Mouse (Mus musculus): ENCODE measurements at regions not wholly inside any gene's neighbourhood (a gene's known extent, or its start where the extent isn't known, plus 50 kb on each side); places are given as distances from the start of the nearest gene placed in this dataset.

DNA sequence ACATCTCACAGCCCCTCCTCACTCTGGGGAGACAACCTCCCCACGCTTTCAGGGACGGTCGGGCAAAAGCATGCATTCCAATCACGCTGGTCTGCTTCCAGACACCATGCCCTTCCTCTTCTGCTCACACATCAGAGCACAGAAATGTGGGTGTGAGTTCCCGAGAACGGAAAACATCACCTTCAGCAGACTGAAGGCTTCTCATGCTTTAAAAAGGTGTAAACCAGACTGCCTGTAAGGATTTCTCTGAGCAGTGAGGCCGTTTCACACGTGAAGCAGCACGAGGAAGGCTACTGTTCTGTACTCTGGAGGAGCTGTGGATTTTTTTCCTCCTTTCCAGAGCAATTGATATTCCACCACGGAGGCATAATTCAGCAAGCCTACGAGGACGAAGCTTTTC, 2218.8 kb upstream of the Lrrc6 start:
- no peak overlapping the region for H3K4me3 ChIP-seq
- H3K27ac ChIP-seq: no peak overlapping the region
- 53% methylated on average over 12 of the region's 12 CpGs for WGBS
- 0 out of 2 replicates have a peak, but pooled peaks cover 3% of the 10 kb centered on the region for H3K4me1 ChIP-seq (replicated peaks)
- H3K9me3 ChIP-seq (replicated peaks): no peaks in the 10 kb centered on the region
- no peaks in the 10 kb centered on the region for H3K27me3 ChIP-seq
- no peak overlapping the region for H3K9ac ChIP-seq
- H3K4me2 ChIP-seq: no peak overlapping the region
- H3K36me3 ChIP-seq: no peaks in the 10 kb centered on the region
- no peak for ATAC-seq (replicated peaks; ENCODE audit: insufficient number of reproducible peaks, insufficient read depth, low FRiP score, low read depth)

DNA sequence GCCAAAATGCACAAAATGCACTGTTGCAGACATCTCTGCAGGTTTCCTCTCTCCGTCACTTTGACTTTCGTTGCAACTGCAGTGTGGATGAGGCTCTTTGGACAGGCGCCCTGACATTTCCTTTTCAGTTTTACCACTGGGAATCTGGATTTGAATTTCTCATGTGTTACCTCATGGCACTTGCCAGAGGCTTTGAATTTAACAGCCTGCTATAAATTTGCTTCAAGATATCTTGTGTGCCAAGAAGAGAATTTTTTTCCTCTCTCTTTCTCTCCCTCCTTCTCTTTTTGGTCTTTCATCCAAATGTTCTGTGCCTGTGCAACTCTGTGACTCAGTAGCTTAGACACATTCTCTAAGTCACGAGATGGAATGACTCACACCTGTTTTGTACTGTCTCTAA, 2213.6 kb upstream of the Lrrc6 start:
- no peak overlapping the region for H3K27ac ChIP-seq
- no peaks in the 10 kb centered on the region for H3K4me1 ChIP-seq (replicated peaks)
- 59% methylated on average over 4 of the region's 4 CpGs for WGBS
- H3K36me3 ChIP-seq: no peaks in the 10 kb centered on the region
- H3K9ac ChIP-seq: no peak overlapping the region
- H3K4me3 ChIP-seq: no peak overlapping the region
- H3K27me3 ChIP-seq: no peaks in the 10 kb centered on the region
- no peaks in the 10 kb centered on the region for H3K9me3 ChIP-seq (replicated peaks)
- H3K4me2 ChIP-seq: no peak overlapping the region
- no peak for ATAC-seq (replicated peaks; ENCODE audit: insufficient number of reproducible peaks, insufficient read depth, low FRiP score, low read depth)

DNA sequence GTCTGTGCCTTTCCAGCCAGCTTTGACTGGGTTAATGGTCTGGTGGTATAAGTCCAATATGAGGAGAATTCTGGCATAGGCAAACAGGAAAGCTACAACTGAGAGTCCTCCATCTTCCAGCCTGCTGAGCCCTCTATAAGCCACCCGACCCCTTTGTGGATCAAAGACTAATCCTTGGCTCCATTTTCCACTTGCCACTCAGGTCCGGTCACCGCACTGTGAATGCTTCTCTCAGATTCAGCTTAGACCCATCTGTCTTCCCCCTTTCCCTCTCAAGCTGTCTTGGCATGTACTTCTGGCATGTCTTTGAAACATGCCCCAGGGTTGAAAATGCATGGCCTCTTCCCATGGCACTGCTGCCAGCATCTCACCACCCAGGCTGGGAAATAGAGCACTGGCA, 2206.6 kb upstream of the Lrrc6 start:
- H3K4me3 ChIP-seq: no peak overlapping the region

DNA sequence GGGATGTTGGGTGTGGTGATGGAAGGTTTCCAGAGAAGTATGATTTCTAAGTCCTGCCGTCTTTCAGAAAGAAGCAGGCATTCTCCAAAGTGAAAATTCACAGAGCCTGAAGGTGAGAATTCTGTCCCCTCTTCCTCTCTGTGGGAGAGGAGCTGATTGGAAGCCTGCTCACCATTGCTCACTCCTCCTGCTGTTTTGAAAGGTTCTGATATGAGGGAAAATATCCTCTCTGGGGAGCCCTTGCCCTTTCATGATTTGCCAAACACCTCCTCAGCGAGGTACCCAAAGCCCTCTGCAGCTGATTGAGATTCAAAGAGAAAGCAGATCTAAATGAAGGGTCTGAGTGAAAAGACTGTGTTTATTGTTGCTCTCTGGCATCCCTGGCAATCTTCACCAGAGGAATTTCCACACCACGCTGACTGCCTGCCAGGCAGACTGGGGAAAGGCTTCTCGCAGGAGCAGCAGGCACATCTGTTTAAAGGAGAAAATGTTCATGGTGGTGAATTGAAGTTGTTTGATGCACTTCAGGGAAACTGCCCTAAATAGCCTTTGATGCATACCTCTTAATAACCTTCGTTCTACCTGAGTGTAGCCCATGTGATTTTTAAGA, 2194.4 kb upstream of the Lrrc6 start:
- 23% methylated on average over 5 of the region's 5 CpGs for WGBS
- no peak overlapping the region for H3K4me3 ChIP-seq
- no peak for ATAC-seq (replicated peaks; ENCODE audit: insufficient number of reproducible peaks, insufficient read depth, low FRiP score, low read depth)
- no peaks in the 10 kb centered on the region for H3K27me3 ChIP-seq
- H3K4me1 ChIP-seq (replicated peaks): peaks cover 5% of the 10 kb centered on the region
- H3K9ac ChIP-seq: no peak overlapping the region
- H3K36me3 ChIP-seq: no peaks in the 10 kb centered on the region
- no peak overlapping the region for H3K27ac ChIP-seq
- H3K4me2 ChIP-seq: no peak overlapping the region
- no peaks in the 10 kb centered on the region for H3K9me3 ChIP-seq (replicated peaks)

More for the DNA sequence above, 2206.6 kb upstream of the Lrrc6 start:
- H3K27ac ChIP-seq: no peak overlapping the region
- no peak for ATAC-seq (replicated peaks; ENCODE audit: insufficient number of reproducible peaks, insufficient read depth, low FRiP score, low read depth)
- H3K36me3 ChIP-seq: no peaks in the 10 kb centered on the region
- no peak overlapping the region for H3K4me2 ChIP-seq
- H3K4me1 ChIP-seq (replicated peaks): no peaks in the 10 kb centered on the region
- no peaks in the 10 kb centered on the region for H3K9me3 ChIP-seq (replicated peaks)
- no peaks in the 10 kb centered on the region for H3K27me3 ChIP-seq
- H3K9ac ChIP-seq: no peak overlapping the region
- 87% methylated on average over 3 of the region's 3 CpGs for WGBS

DNA sequence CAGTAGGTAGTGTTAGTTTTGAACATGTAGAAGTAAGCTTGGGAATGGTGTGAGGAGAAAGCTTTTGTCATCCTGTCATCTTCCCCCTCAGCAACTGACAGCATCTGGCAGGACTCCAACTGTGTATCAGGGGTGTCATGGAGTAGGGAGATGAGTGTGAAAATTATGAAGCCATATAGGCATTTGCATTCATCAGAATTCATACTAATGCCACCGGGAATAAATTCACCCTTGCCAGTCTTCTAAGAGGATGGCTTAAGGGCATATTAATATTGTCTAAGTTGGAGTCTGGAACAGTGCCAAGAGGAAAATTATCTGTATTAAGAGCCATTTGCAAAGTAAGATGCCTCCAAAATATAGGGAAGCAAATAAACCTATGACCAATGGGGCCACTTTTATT, 2166.8 kb upstream of the Lrrc6 start:
- ATAC-seq (replicated peaks; ENCODE audit: insufficient number of reproducible peaks, insufficient read depth, low FRiP score, low read depth): no peak
- Histone ChIP-seq H3K4me1 (replicated peaks) (no peaks in the 10 kb centered on the region), H3K9ac (no peak overlapping the region), H3K27me3 (no peaks in the 10 kb centered on the region), H3K9me3 (replicated peaks) (no peaks in the 10 kb centered on the region), H3K4me3 (no peak overlapping the region), H3K27ac (no peak overlapping the region), H3K4me2 (no peak overlapping the region), H3K36me3 (no peaks in the 10 kb centered on the region)
- 63% methylated on average over 1 of the region's 1 CpGs for WGBS

DNA sequence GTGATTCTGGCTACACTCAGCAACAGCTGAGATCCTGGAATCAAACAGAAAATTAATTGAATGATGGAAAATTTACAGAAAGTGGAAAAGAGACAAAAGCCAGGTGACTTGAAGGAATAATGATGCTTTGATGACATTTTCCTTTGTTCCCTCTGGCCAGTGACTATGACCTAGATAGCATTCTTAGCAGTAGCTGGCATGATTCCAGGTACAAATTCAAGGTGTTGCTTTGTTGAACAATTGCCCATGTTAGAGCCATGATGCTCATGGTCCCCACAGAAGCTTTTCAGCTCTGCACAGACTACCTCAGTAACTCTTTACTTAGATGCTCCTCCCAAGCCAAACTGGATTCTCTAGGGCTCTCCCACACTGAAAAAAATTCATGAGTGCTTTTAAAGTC, 2164.6 kb upstream of the Lrrc6 start:
- H3K4me1 ChIP-seq (replicated peaks): no peaks in the 10 kb centered on the region
- H3K4me2 ChIP-seq: no peak overlapping the region
- no peak overlapping the region for H3K27ac ChIP-seq
- no peaks in the 10 kb centered on the region for H3K9me3 ChIP-seq (replicated peaks)
- no peaks in the 10 kb centered on the region for H3K36me3 ChIP-seq
- H3K4me3 ChIP-seq: no peak overlapping the region
- no peak for ATAC-seq (replicated peaks; ENCODE audit: insufficient number of reproducible peaks, insufficient read depth, low FRiP score, low read depth)
- H3K27me3 ChIP-seq: no peaks in the 10 kb centered on the region
- no peak overlapping the region for H3K9ac ChIP-seq

DNA sequence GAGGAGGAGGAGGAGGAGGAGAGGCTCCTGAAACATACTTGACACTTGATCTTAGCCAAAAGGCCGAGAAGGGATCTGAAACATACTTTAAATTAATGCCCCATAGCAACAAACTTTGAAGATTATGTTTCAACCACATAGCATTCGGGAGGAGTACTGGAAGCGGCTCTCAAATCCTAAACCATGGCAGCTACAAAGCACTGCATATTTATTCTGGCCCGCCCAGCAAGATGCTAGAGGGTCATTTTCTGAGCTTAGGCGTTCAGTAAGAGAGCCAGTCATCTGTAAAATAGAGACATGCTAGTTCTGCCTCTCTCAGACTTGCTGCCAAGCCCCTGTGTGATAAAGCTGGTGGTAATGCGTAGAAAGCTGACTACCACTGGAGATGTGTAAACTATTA, 2156.0 kb upstream of the Lrrc6 start:
- H3K4me3 ChIP-seq: no peak overlapping the region
- ATAC-seq (replicated peaks; ENCODE audit: insufficient number of reproducible peaks, insufficient read depth, low FRiP score, low read depth): no peak
- no peaks in the 10 kb centered on the region for H3K36me3 ChIP-seq
- no peak overlapping the region for H3K4me2 ChIP-seq
- 63% methylated on average over 6 of the region's 6 CpGs for WGBS
- H3K27me3 ChIP-seq: no peaks in the 10 kb centered on the region
- no peak overlapping the region for H3K9ac ChIP-seq
- H3K4me1 ChIP-seq (replicated peaks): no peaks in the 10 kb centered on the region
- H3K27ac ChIP-seq: no peak overlapping the region
- no peaks in the 10 kb centered on the region for H3K9me3 ChIP-seq (replicated peaks)

DNA sequence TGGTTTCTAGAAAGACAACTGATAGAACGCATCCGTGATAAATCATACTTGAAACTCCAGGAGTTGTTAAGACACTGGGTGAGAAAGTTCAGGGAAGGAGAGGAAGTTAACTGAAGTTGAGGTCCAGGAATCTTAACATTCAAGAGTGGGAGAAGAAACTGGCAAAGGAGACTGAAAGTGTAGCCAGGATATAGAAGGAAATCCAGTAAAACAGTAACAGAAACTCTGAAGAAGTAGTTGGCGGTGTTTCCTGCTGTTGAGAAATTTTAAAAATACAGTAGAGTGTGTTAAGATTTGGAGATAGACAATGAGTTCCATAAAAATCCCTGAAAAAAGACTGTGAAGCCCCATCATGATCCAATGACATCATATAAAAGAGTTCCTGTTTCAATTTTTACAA, 2154.3 kb upstream of the Lrrc6 start:
- no peak for ATAC-seq (replicated peaks; ENCODE audit: insufficient number of reproducible peaks, insufficient read depth, low FRiP score, low read depth)
- H3K4me2 ChIP-seq: no peak overlapping the region
- whole genome bisulfite sequencing: 84% methylated on average over 3 of the region's 3 CpGs
- no peaks in the 10 kb centered on the region for H3K4me1 ChIP-seq (replicated peaks)
- H3K4me3 ChIP-seq: no peak overlapping the region
- H3K27ac ChIP-seq: no peak overlapping the region
- H3K36me3 ChIP-seq: no peaks in the 10 kb centered on the region
- no peak overlapping the region for H3K9ac ChIP-seq
- no peaks in the 10 kb centered on the region for H3K27me3 ChIP-seq
- no peaks in the 10 kb centered on the region for H3K9me3 ChIP-seq (replicated peaks)

DNA sequence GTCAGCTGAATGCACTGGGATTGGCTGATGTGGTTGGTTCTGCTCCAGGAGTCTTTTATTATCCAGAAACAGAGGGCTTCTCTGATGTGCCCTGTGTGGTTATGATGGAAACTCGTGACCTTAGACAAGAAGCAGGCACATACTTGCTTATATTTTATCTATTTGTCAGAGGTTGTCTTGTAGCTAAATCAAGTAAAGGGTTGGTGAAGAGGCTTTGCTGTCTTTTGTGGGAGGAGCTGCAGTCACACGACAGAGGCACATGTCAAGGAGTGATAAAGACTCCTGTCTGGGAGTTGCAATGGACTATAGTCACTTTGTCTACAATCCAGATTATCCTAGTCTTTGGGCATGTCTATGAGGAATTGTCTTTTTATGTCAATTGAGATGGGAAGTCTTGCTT, 2149.9 kb upstream of the Lrrc6 start:
- no peak overlapping the region for H3K9ac ChIP-seq
- 40% methylated on average over 2 of the region's 2 CpGs for WGBS
- H3K4me3 ChIP-seq: no peak overlapping the region
- ATAC-seq (replicated peaks; ENCODE audit: insufficient number of reproducible peaks, insufficient read depth, low FRiP score, low read depth): no peak
- no peaks in the 10 kb centered on the region for H3K27me3 ChIP-seq
- no peaks in the 10 kb centered on the region for H3K4me1 ChIP-seq (replicated peaks)
- no peaks in the 10 kb centered on the region for H3K9me3 ChIP-seq (replicated peaks)
- H3K36me3 ChIP-seq: no peaks in the 10 kb centered on the region
- no peak overlapping the region for H3K27ac ChIP-seq
- H3K4me2 ChIP-seq: no peak overlapping the region

DNA sequence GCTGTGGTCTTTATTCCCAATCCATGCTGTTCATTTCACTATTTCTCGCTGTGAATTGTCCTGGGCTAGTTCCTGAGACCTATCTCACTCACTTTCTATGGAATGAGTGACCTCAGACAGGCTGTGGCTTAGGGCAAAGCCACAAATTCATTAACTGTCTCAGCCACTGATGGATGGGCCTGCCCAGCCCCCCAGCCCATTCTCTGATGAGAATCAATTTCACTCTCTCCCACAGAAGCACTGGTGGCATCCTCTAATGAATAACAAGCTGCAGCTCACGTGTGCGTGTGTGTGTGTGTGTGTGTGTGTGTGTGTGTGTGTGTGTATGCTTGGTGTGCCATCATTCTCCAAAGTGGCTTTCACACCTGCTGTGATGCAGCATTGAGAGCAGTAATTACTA, 2149.3 kb upstream of the Lrrc6 start:
- H3K27me3 ChIP-seq: no peaks in the 10 kb centered on the region
- WGBS: 70% methylated on average over 3 of the region's 3 CpGs
- no peak overlapping the region for H3K4me2 ChIP-seq
- no peak overlapping the region for H3K27ac ChIP-seq
- H3K9ac ChIP-seq: no peak overlapping the region
- H3K4me1 ChIP-seq (replicated peaks): no peaks in the 10 kb centered on the region
- H3K4me3 ChIP-seq: no peak overlapping the region
- no peaks in the 10 kb centered on the region for H3K9me3 ChIP-seq (replicated peaks)
- H3K36me3 ChIP-seq: no peaks in the 10 kb centered on the region
- no peak for ATAC-seq (replicated peaks; ENCODE audit: insufficient number of reproducible peaks, insufficient read depth, low FRiP score, low read depth)

DNA sequence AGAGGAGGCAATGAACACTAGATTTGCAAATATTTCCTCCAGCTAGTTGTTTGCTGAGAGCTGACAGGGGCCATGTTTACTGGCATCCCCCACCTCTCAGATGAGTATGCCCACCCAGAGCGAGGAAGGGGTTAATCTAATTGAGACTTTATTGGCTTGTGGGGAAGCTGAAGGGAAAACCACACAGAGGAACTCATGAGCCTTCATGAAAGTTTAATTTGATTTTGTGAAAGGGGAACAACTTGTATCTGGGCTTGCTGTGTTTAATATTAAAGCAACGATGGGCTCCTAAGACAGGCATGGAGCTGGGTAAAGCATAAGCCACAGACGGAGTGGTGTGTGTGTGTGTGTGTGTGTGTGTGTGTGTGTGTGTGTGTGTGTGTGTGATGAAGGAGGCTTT, 2146.2 kb upstream of the Lrrc6 start:
- Histone ChIP-seq H3K27ac (no peak overlapping the region), H3K36me3 (no peaks in the 10 kb centered on the region), H3K9me3 (replicated peaks) (no peaks in the 10 kb centered on the region), H3K4me2 (no peak overlapping the region), H3K4me3 (no peak overlapping the region), H3K4me1 (replicated peaks) (no peaks in the 10 kb centered on the region), H3K9ac (no peak overlapping the region), H3K27me3 (no peaks in the 10 kb centered on the region)
- 70% methylated on average over 3 of the region's 3 CpGs for WGBS
- ATAC-seq (replicated peaks; ENCODE audit: insufficient number of reproducible peaks, insufficient read depth, low FRiP score, low read depth): no peak

DNA sequence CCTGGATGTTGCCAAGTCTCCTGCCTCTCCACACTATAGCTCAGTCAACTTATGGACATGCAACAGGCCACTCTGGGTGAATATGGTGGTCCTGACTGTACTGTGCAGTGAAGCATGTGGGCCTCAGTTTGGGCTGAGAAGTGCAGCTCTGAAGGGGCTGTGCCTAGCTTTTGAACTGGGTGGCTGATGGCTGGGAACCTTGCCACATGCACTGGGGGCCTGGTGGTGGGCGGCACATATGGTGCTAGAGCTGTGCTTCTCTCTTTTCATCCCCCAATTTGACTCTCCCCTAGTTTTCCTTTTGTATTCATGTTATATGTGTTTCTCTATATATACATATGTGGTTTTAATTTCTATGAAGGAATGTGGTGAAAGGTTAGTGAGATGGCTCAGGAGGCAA, 2144.2 kb upstream of the Lrrc6 start:
- Histone ChIP-seq H3K4me2 (no peak overlapping the region), H3K27me3 (no peaks in the 10 kb centered on the region), H3K4me1 (replicated peaks) (no peaks in the 10 kb centered on the region), H3K27ac (no peak overlapping the region), H3K9me3 (replicated peaks) (no peaks in the 10 kb centered on the region), H3K36me3 (no peaks in the 10 kb centered on the region), H3K4me3 (no peak overlapping the region), H3K9ac (no peak overlapping the region)
- WGBS: 68% methylated on average over 1 of the region's 1 CpGs
- 0 out of 2 replicates have a peak, but pooled peaks have one; percentile 14 for ATAC-seq (replicated peaks; ENCODE audit: insufficient number of reproducible peaks, insufficient read depth, low FRiP score, low read depth)
